Mouse (Mus musculus) kidney, embryonic 14.5 days (tissue): ENCODE results near the gene Epdr1. TPM values are rescaled to one million over a fixed set of nuclear protein-coding genes. Genes with fewer than 3 reads are reported as not detected.
"Not testable (repeated sequence)": the region's sequence is repeated elsewhere in the genome, so short reads cannot be mapped to it uniquely, and the experiment has no call there.

ENCODE experiments used
- ATAC-seq: fragments of 200-750 bp; cut with Nextera tagmentation; 2 replicates; pipeline ENCODE4 v1.8.0; 2017; ENCODE audit warnings: moderate number of reproducible peaks, mild to moderate bottlenecking, moderate TSS enrichment, moderate library complexity; ENCODE audit not compliant: low FRiP score, low TSS enrichment
- H3K27ac ChIP-seq: fragments of 300-500 bp; sonication (generic); 2 replicates; pipeline ENCODE4 v1.5.1; 2014; ENCODE audit warnings: low read depth, mild to moderate bottlenecking, low read length, moderate library complexity, mixed read lengths
- H3K27me3 ChIP-seq: fragments of 300-500 bp; sonication (generic); 2 replicates; pipeline ENCODE4 v1.6.1; 2014; ENCODE audit warnings: mild to moderate bottlenecking, low read length; ENCODE audit not compliant: control insufficient read depth, insufficient read depth
- H3K36me3 ChIP-seq: fragments of 300-500 bp; sonication (generic); 2 replicates; pipeline ENCODE4 v1.6.1; 2014; ENCODE audit warnings: low read length, mixed read lengths; ENCODE audit not compliant: control insufficient read depth, insufficient read depth
- H3K4me1 ChIP-seq: fragments of 300-500 bp; sonication (generic); 2 replicates; pipeline ENCODE4 v1.6.1; 2014; ENCODE audit warnings: low read length, mixed read lengths; ENCODE audit not compliant: control insufficient read depth, insufficient read depth
- H3K4me2 ChIP-seq: fragments of 300-500 bp; sonication (generic); replicated peaks from 2 replicates; pipeline ENCODE4 v1.6.1; 2014; ENCODE audit warnings: low read depth, mild to moderate bottlenecking, low read length
- H3K4me3 ChIP-seq: fragments of 300-500 bp; sonication (generic); 2 replicates; pipeline ENCODE4 v1.5.1; 2014; ENCODE audit warnings: mild to moderate bottlenecking, low read length
- H3K9ac ChIP-seq: fragments of 300-500 bp; sonication (generic); 2 replicates; pipeline ENCODE4 v1.6.1; 2014; ENCODE audit warnings: low read depth, mild to moderate bottlenecking, low read length, moderate library complexity
- H3K9me3 ChIP-seq: fragments of 300-500 bp; sonication (generic); 2 replicates; pipeline ENCODE4 v1.6.1; 2016; ENCODE audit warnings: low read length; ENCODE audit not compliant: control insufficient read depth
- WGBS: fragments of 180-500 bp; shearing (Covaris S2); extraction: QIAGEN DNeasy Blood & Tissue Kit; methylation state at CpG from one replicate; pipeline ENCODE4 v1.1.7; 2014; 5-methylcytosine and 5-hydroxymethylcytosine counted together
- polyA plus RNA-seq: library from polyadenylated mRNA; unstranded; fragments of >200 nt; fragmentation: Nextera tagmentation; extraction: Ambion mirVana; gene quantifications from 2 replicates; pipeline ENCODE4 v1.2.1, GENCODE M21; 2014

The Epdr1 gene
- polyA plus RNA-seq, 1 experiment from 2014 or later = 20.9 TPM

- Histone ChIP-seq H3K4me1 (no peaks in the 10 kb centered on the region), H3K4me3 (no peak overlapping the region), H3K9ac (no peak overlapping the region), H3K4me2 (no peak overlapping the region), H3K9me3 (no peaks in the 10 kb centered on the region), H3K27ac (no peak overlapping the region), H3K27me3 (no peaks in the 10 kb centered on the region), H3K36me3 (no peaks in the 10 kb centered on the region)
- no peak for ATAC-seq
- WGBS = 88% methylated on average over 3 of the region's 3 CpGs
Measured at GRCm38 (mm10) chr13:19590996-19591759, 28.5 kb downstream of the Epdr1 start.

GRCm38 (mm10) chr13:19575947-19576346 lies 43.8 kb downstream of the Epdr1 start:
- Histone ChIP-seq H3K9ac (no peak overlapping the region), H3K4me2 (no peak overlapping the region), H3K36me3 (no peaks in the 10 kb centered on the region), H3K4me3 (no peak overlapping the region), H3K27me3 (no peaks in the 10 kb centered on the region), H3K27ac (no peak overlapping the region), H3K9me3 (no peaks in the 10 kb centered on the region), H3K4me1 (no peaks in the 10 kb centered on the region)
- no peak for ATAC-seq
- 87% methylated on average over 3 of the region's 3 CpGs for WGBS

- H3K4me2 ChIP-seq, ATAC-seq, H3K4me3 ChIP-seq, H3K36me3 ChIP-seq, H3K27me3 ChIP-seq, H3K4me1 ChIP-seq, H3K27ac ChIP-seq, H3K9ac ChIP-seq, H3K9me3 ChIP-seq: not testable (repeated sequence)
- 91% methylated on average over 2 of the region's 2 CpGs for WGBS
Measured at GRCm38 (mm10) chr13:19574723-19575122, 45.0 kb downstream of the Epdr1 start.

- H3K9me3 ChIP-seq, H3K4me2 ChIP-seq, H3K4me3 ChIP-seq, H3K36me3 ChIP-seq, H3K27me3 ChIP-seq, H3K9ac ChIP-seq, H3K27ac ChIP-seq, ATAC-seq, H3K4me1 ChIP-seq: not testable (repeated sequence)
Measured at GRCm38 (mm10) chr13:19570166-19570565, 49.6 kb downstream of the Epdr1 start.

- H3K9ac ChIP-seq = no peak overlapping the region
- no peaks in the 10 kb centered on the region for H3K9me3 ChIP-seq
- H3K4me2 ChIP-seq = no peak overlapping the region
- H3K4me3 ChIP-seq = no peak overlapping the region
- ATAC-seq = no peak
- H3K27ac ChIP-seq = no peak overlapping the region
- H3K4me1 ChIP-seq = no peaks in the 10 kb centered on the region
- no peaks in the 10 kb centered on the region for H3K27me3 ChIP-seq
- H3K36me3 ChIP-seq = no peaks in the 10 kb centered on the region
- 76% methylated on average over 1 of the region's 1 CpGs for WGBS
Measured at GRCm38 (mm10) chr13:19562510-19562909, 57.2 kb downstream of the Epdr1 start.

GRCm38 (mm10) chr13:19555391-19555790 lies 64.3 kb downstream of the Epdr1 start:
- no peak overlapping the region for H3K4me3 ChIP-seq
- H3K4me1 ChIP-seq = no peaks in the 10 kb centered on the region
- no peak overlapping the region for H3K27ac ChIP-seq
- no peaks in the 10 kb centered on the region for H3K9me3 ChIP-seq
- no peaks in the 10 kb centered on the region for H3K36me3 ChIP-seq
- H3K27me3 ChIP-seq = no peaks in the 10 kb centered on the region
- 89% methylated on average over 4 of the region's 4 CpGs for WGBS
- no peak overlapping the region for H3K9ac ChIP-seq
- no peak overlapping the region for H3K4me2 ChIP-seq
- ATAC-seq = no peak

Other genes with a start within 250 kb of the Epdr1 start
- 107 and 112 TPM in 2 replicates for gene Stard3nl, start 224.1 kb downstream of the Epdr1 start, polyA plus RNA-seq
- gene Sfrp4, start 3.2 kb upstream of the Epdr1 start, polyA plus RNA-seq = 1.0 and 1.5 TPM in 2 replicates
- not detected in 2 replicates for gene Nme8, start 77.9 kb upstream of the Epdr1 start, polyA plus RNA-seq
- 0.22 TPM in 1 of 2 replicates, not detected in the other for gene Gpr141, start 204.3 kb upstream of the Epdr1 start, polyA plus RNA-seq